Mouse (Mus musculus): ENCODE data around the gene Hexim2. TPM values are rescaled to one million over a fixed set of nuclear protein-coding genes. Genes with fewer than 3 reads are reported as not detected.

Gene Hexim2
- polyA plus RNA-seq, 1 experiment from 2014 or later: 12.3 TPM

- Histone ChIP-seq H3K4me3 (peak overlapping the region; percentile 63), H3K9me3 (replicated peaks) (no peaks in the 10 kb centered on the region), H3K36me3 (no peaks in the 10 kb centered on the region), H3K27ac (peak overlapping the region; percentile 76), H3K4me1 (peaks cover 57% of the 10 kb centered on the region), H3K27me3 (ENCODE audit: low read depth, poor library complexity, severe bottlenecking) (peaks cover 89% of the 10 kb centered on the region)
- 3% methylated on average over 30 of the region's 30 CpGs for WGBS
- DNase-seq (ENCODE audit: low spot score): peak; percentile 72
These were observed 30.2 kb upstream of the Hexim2 start for GRCm38 (mm10) chr11:103101866-103102501.

DNA sequence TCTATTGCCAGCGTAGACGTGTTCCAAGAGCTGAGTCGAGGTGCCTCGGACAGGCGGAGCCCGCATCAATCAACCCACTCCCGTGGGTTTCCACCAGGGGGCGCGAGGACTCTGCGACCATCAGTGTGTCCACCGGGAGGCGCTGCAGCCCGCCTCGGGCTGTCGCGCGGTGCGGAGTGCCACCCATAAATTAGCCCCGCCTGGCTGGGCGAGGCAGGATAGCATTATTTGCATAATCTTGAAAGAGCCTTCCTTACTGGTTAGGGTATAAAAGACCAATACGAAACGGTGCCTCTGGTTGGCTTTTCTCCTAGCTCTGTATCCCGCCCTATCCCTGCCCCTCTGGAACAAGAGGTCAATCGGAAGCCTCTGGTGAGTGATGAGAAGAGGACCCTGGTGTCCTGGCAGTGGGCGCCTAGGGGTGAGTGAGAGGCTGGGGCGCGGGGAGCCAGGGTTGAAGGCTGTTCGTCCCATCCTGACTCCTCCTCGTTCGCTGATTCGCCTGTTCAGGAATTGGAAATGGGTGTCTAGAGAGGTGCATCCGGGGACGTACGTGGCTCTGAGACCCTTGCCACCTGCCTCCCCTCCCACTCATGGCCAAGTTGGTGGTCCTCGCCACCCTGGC is 29.4 kb upstream of the Hexim2 start:
- Histone ChIP-seq H3K36me3 (no peaks in the 10 kb centered on the region), H3K27me3 (ENCODE audit: low read depth, poor library complexity, severe bottlenecking) (peaks cover 81% of the 10 kb centered on the region), H3K4me1 (peaks cover 49% of the 10 kb centered on the region), H3K27ac (no peak overlapping the region), H3K9me3 (replicated peaks) (no peaks in the 10 kb centered on the region), H3K4me3 (peak overlapping the region; percentile 63)
- DNase-seq (ENCODE audit: low spot score): peak; percentile 99
- WGBS: 1% methylated on average over 35 of the region's 35 CpGs

GRCm38 (mm10) chr11:103103621-103104020 is 28.6 kb upstream of the Hexim2 start:
- Histone ChIP-seq H3K36me3 (no peaks in the 10 kb centered on the region), H3K27me3 (ENCODE audit: low read depth, poor library complexity, severe bottlenecking) (peaks cover 73% of the 10 kb centered on the region), H3K4me3 (peak overlapping the region; percentile 63), H3K27ac (no peak overlapping the region), H3K9me3 (replicated peaks) (no peaks in the 10 kb centered on the region), H3K4me1 (peaks cover 49% of the 10 kb centered on the region)
- WGBS: 53% methylated on average over 8 of the region's 8 CpGs
- DNase-seq (ENCODE audit: low spot score): no peak

- Histone ChIP-seq H3K4me1 (peaks cover 40% of the 10 kb centered on the region), H3K4me3 (no peak overlapping the region), H3K36me3 (no peaks in the 10 kb centered on the region), H3K9me3 (replicated peaks) (no peaks in the 10 kb centered on the region), H3K27ac (no peak overlapping the region), H3K27me3 (ENCODE audit: low read depth, poor library complexity, severe bottlenecking) (peaks cover 64% of the 10 kb centered on the region)
- 84% methylated on average over 7 of the region's 7 CpGs for WGBS
- DNase-seq (ENCODE audit: low spot score): no peak
These were observed 27.8 kb upstream of the Hexim2 start for GRCm38 (mm10) chr11:103104469-103104868.

- Histone ChIP-seq H3K4me1 (peaks cover 40% of the 10 kb centered on the region), H3K27me3 (ENCODE audit: low read depth, poor library complexity, severe bottlenecking) (peaks cover 57% of the 10 kb centered on the region)
- WGBS: 57% methylated on average over 14 of the region's 14 CpGs
These were observed 27.0 kb upstream of the Hexim2 start for GRCm38 (mm10) chr11:103105180-103105725.

GRCm38 (mm10) chr11:103105810-103106209 is 26.4 kb upstream of the Hexim2 start:
- Histone ChIP-seq H3K4me1 (peaks cover 40% of the 10 kb centered on the region), H3K27ac (no peak overlapping the region; the same call in 1 of the 2 replicates), H3K27me3 (ENCODE audit: low read depth, poor library complexity, severe bottlenecking) (peaks cover 54% of the 10 kb centered on the region), H3K9me3 (replicated peaks) (no peaks in the 10 kb centered on the region), H3K4me3 (no peak overlapping the region), H3K36me3 (no peaks in the 10 kb centered on the region)
- 83% methylated on average over 6 of the region's 6 CpGs for WGBS
- DNase-seq (ENCODE audit: low spot score): no peak

More at GRCm38 (mm10) chr11:103105180-103105725, 27.0 kb upstream of the Hexim2 start:
- Histone ChIP-seq H3K36me3 (no peaks in the 10 kb centered on the region), H3K27ac (no peak overlapping the region), H3K9me3 (replicated peaks) (no peaks in the 10 kb centered on the region), H3K4me3 (no peak overlapping the region)
- no peak for DNase-seq (ENCODE audit: low spot score)

DNA sequence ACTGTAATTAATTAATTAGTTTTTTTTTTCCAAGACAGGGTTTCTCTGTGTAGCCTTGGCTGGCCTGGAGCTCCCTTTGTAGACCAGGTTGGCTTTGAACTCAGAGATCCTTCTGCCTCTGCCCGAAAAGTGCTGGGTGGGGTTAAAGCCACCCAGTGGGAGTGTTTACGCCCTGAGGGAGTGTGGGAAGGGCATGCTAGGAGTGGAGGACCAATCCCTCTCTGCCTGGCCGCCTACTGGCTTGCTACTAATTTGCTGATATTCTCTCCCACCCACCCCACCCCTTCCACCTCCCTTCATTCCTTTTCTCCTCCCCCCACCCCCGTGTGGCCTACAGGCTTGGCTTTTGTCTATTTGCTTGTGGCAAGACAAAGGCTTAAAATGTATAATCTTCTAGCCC is 25.8 kb upstream of the Hexim2 start:
- DNase-seq (ENCODE audit: low spot score): no peak
- H3K27me3 ChIP-seq (ENCODE audit: low read depth, poor library complexity, severe bottlenecking): peaks cover 54% of the 10 kb centered on the region
- no peaks in the 10 kb centered on the region for H3K9me3 ChIP-seq (replicated peaks)
- peaks cover 38% of the 10 kb centered on the region for H3K4me1 ChIP-seq
- H3K4me3 ChIP-seq: no peak overlapping the region
- no peak overlapping the region for H3K27ac ChIP-seq
- 69% methylated on average over 4 of the region's 4 CpGs for WGBS
- no peaks in the 10 kb centered on the region for H3K36me3 ChIP-seq

GRCm38 (mm10) chr11:103111301-103111700 is 20.9 kb upstream of the Hexim2 start:
- peaks cover 33% of the 10 kb centered on the region for H3K27me3 ChIP-seq (ENCODE audit: low read depth, poor library complexity, severe bottlenecking)
- 11% methylated on average over 10 of the region's 10 CpGs for WGBS
- DNase-seq (ENCODE audit: low spot score): peak; percentile 38
- H3K4me1 ChIP-seq: peaks cover 35% of the 10 kb centered on the region
- no peaks in the 10 kb centered on the region for H3K9me3 ChIP-seq (replicated peaks)
- H3K27ac ChIP-seq: peak overlapping the region; percentile 81
- H3K4me3 ChIP-seq: peak overlapping the region; percentile 51
- no peaks in the 10 kb centered on the region for H3K36me3 ChIP-seq

DNA sequence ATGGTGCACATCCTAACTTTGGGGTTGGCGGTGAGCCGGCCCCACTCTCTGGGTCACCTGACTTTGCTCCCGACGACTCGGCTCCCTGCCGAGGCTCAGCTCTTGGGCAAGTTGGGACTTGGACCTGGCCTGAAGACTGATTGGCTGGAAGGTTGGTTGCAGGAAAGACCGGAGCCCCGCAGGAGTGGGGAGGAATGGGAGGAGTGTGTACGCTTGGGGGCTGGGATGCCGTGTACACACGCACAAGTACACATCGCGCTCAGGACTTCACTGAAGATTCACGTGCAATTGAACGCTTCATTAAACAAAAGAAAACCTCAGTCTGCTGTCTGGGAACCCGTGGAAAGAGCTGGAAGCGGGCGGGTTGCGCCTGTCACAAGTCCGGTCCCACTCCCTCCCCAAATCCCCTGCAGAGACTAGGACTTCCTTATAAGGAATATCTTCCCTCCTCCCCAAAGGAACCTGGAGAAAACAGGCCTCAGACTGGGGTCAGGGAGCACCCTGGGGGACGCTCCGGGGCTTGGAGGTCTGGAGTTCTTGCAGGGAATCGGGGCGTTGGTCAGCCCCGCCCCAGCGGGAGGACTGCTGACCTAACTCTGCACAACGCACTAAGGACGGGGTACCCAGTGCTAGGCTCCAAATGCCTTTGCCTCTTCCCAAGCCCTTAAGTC is 20.2 kb upstream of the Hexim2 start:
- 1% methylated on average over 28 of the region's 28 CpGs for whole genome bisulfite sequencing
- peaks cover 42% of the 10 kb centered on the region for H3K4me1 ChIP-seq
- no peaks in the 10 kb centered on the region for H3K9me3 ChIP-seq (replicated peaks)
- DNase-seq (ENCODE audit: low spot score): peak; percentile 72
- peak overlapping the region; percentile 51 for H3K4me3 ChIP-seq
- H3K27ac ChIP-seq: peak overlapping the region; percentile 81
- H3K27me3 ChIP-seq (ENCODE audit: low read depth, poor library complexity, severe bottlenecking): peaks cover 33% of the 10 kb centered on the region
- no peaks in the 10 kb centered on the region for H3K36me3 ChIP-seq

- peaks cover 33% of the 10 kb centered on the region for H3K27me3 ChIP-seq (ENCODE audit: low read depth, poor library complexity, severe bottlenecking)
- H3K9me3 ChIP-seq (replicated peaks): no peaks in the 10 kb centered on the region
- H3K27ac ChIP-seq: peak overlapping the region; percentile 81
- DNase-seq (ENCODE audit: low spot score): no peak
- H3K4me3 ChIP-seq: peak overlapping the region; percentile 51
- 14% methylated on average over 9 of the region's 9 CpGs for whole genome bisulfite sequencing
- peaks cover 48% of the 10 kb centered on the region for H3K4me1 ChIP-seq
- no peaks in the 10 kb centered on the region for H3K36me3 ChIP-seq
These were observed 19.7 kb upstream of the Hexim2 start for GRCm38 (mm10) chr11:103112552-103112912.

GRCm38 (mm10) chr11:103113005-103113404 is 19.2 kb upstream of the Hexim2 start:
- no peak for DNase-seq (ENCODE audit: low spot score)
- Histone ChIP-seq H3K27me3 (ENCODE audit: low read depth, poor library complexity, severe bottlenecking) (peaks cover 33% of the 10 kb centered on the region), H3K9me3 (replicated peaks) (no peaks in the 10 kb centered on the region), H3K4me1 (peaks cover 52% of the 10 kb centered on the region), H3K27ac (peak overlapping the region; percentile 81), H3K36me3 (no peaks in the 10 kb centered on the region), H3K4me3 (peak overlapping the region; percentile 51)
- 38% methylated on average over 12 of the region's 12 CpGs for WGBS

GRCm38 (mm10) chr11:103113771-103114170 is 18.5 kb upstream of the Hexim2 start:
- Histone ChIP-seq H3K4me3 (no peak overlapping the region), H3K27ac (no peak overlapping the region), H3K4me1 (peaks cover 59% of the 10 kb centered on the region), H3K27me3 (ENCODE audit: low read depth, poor library complexity, severe bottlenecking) (peaks cover 33% of the 10 kb centered on the region), H3K36me3 (no peaks in the 10 kb centered on the region), H3K9me3 (replicated peaks) (no peaks in the 10 kb centered on the region)
- WGBS: 76% methylated on average over 4 of the region's 4 CpGs
- no peak for DNase-seq (ENCODE audit: low spot score)
